Mouse (Mus musculus) left cerebral cortex, adult 2 months (tissue): Measurements from ENCODE around the gene Lst1. TPM values are rescaled to one million over a fixed set of nuclear protein-coding genes. Genes with fewer than 3 reads are reported as not detected.

Experiments
- DNase-seq, 2 experiments: peaks; one replicate each; pipeline ENCODE4 v3.0.0; 2021 to 2022; ENCODE audit warnings: low spot score in 2 of 2, mixed read lengths in 1 of 2; ENCODE audit errors: extremely low spot score in 1 of 2
- H3K27ac ChIP-seq: fragments of 200-600 bp; 2 replicates; pipeline ENCODE4 v1.8.1; 2022
- H3K4me3 ChIP-seq: fragments of 200-600 bp; 2 replicates; pipeline ENCODE4 v1.8.1; 2022
- CTCF ChIP-seq: fragments of 200-600 bp; IDR thresholded peaks from 2 replicates; pipeline ENCODE4 v1.8.1; 2022; ENCODE audit warnings: antibody characterized with exemption, mild to moderate bottlenecking, moderate library complexity
- intact Hi-C: fragments of 180-260 bp; cut with DNase I; formaldehyde crosslinking; loops from one replicate; pipeline ENCODE4 v1.15.1; 2025
- total RNA-seq, 2 experiments: library from RNA; stranded (reverse); gene quantifications; 2 replicates each; pipeline ENCODE4 v1.2.3; 2021

Lst1 gene
- total RNA-seq, 2 experiments from 2014 or later, result 6.4 to 7.4 TPM

DNA sequence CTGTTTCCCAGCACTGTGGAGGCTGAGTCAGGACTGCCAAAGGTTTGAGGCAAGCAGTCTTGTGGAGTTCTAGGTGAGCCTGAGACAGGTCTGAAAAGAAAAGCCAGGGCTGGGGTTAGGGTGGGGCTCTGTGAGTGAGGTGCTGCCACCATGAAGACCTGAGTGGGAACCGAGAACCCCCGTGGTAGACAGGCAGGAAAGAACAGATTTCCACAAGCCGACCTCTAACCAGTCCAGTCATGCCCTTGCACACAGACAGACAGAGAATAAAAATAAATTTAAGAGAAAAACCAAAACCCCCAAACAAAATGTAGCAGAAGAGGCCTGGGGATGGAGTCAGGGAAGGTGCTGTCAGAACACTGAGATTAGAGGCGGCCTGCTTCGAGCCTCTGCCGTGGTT is 12.9 kb downstream of the Lst1 start:
- no peak overlapping the region for H3K27ac ChIP-seq
- no peak for DNase-seq
- intact Hi-C loops, result no loop called here
- no peak overlapping the region for H3K4me3 ChIP-seq
- no peak for TF ChIP-seq CTCF

DNA sequence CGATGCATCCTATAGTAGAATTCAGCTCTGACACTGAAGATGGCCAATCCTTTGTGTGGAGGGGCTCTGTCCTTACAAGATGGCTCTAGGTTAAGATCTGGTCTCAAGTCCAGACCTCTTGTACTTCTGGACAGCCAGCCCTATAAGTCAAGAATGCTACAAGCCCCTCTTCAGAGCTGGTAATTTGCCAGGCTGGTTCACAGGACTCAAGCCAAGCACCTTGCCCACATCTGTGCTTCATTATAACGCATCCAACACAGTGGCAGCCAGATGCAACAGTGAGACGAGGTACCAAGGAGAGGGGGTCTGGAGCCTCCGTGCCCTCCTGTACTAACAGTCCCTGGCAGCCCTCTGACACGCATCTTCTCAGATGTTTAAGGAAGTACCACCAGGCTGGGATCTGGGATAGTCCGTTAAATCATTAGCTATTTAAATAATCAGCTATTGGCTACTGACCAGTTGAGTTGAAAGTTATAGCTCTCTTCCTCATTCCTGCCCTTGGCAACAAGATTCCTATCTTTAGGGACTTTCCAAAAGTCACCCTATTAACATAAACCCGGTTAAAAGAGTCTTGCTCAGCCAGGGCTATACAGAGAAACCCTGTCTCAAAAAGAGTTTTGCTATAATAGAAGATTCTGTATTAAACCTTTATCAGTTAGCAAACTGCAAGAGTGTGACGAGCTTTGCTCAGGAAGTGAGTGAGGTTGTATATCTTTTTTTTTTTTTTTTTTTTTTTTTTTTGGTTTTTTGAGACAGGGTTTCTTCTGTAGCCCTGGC is 13.8 kb downstream of the Lst1 start:
- H3K27ac ChIP-seq, result peak overlapping the region; percentile 77; the same call in 1 of the 2 replicates
- H3K4me3 ChIP-seq, result no peak overlapping the region
- intact Hi-C loops, result no loop called here
- DNase-seq, result no peak
- TF ChIP-seq CTCF, result no peak

DNA sequence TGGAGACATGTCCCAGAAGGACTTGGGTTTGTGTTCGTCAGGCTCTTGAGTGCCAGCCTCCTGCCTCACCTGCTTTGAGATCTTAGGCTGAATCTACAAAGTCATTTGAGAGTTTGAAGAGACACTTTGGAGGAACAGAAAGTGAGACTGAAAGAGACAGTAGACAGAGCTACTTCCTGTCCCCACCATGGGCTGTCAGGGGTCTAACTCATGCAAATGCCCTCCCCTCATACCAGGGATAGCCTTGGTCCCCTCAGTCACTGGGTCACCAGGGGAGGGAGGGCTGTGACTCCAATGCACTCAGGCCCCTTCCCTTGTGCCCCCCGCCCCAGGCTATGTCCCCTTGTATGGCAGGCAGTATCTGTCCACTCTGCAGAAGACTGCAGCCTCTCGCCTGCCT is 14.9 kb downstream of the Lst1 start:
- Histone ChIP-seq H3K4me3 (no peak overlapping the region), H3K27ac (peak overlapping the region; percentile 77)
- intact Hi-C loops, result no loop called here
- no peak for DNase-seq
- TF ChIP-seq CTCF, result no peak

DNA sequence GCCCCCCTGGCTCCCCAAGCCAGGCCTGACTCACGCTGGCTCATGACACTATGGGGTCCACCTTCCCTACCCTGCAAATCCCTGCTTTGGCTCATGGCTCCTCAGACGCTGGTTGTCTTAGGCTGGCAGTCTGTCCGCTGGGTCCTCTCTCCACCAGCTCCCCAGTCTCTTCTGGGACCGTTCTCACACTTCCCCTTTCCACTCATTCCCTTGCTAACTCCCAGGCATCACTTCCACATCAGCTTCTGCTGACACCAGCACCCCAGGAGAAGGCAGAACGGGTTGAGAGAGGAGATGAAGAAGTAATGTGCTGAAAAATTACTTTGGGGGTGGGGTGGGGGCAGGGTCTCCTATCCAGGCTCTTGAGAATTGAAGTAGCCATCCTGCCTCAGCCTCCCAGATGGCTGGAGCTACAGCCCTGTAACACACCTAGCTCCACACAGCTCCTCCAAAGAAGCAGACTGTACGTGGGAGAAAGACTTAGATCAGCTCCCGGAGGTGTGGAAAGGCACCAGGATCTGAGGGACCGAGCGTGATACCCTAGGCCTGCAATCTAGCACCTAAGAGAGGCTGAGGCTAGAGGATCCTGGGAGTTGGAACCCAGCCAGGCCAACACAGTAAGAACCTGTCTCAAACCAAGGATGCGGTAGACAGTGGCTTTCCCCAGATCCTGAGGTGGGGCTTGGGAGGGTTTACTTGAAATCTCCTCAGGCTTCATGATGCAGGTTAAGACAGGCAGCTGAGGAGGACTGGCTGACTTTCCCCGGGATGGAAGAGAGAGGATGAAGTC is 15.6 kb downstream of the Lst1 start:
- H3K27ac ChIP-seq, result peak overlapping the region; percentile 77
- intact Hi-C loops, result no loop called here
- no peak for TF ChIP-seq CTCF
- peak overlapping the region; percentile 14; the same call in 1 of the 2 replicates for H3K4me3 ChIP-seq
- peak; percentile 54 to 55 for DNase-seq

DNA sequence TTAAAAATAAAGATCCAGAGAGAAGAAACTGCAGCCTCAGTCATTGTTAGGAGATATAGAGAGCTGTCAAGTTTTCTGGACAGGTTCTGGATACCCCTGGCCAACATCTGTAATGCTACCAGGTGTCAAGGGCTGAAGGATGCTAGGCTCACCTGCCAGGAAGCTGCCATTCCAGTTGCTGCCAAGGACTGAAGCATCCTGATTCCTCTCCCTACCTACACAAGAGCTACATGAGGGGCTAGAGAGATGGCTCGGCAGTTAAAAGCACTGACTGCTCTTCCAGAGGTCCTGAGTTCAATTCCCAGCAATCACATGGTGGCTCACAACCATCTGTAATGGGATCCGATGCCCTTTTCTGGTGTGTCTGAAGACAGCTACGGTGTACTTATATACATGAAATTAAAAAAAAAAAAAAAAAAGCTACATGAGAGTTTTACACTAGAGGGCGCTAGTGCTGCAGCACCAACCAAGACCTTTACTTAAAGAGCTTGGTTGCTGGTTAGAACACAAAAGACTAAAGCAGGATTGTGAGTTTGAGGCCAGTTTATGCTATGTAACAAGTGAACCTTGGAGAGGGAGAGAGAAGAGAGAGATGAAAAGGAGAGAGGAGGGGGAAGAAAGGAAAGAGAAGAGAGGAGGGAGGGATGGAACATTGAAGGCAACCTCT is 19.6 kb downstream of the Lst1 start:
- no peak overlapping the region for H3K4me3 ChIP-seq
- TF ChIP-seq CTCF, result peak; percentile 78
- peak overlapping the region; percentile 75 for H3K27ac ChIP-seq
- intact Hi-C loops, result loop anchor here (1.0 kb wide), 1 partner anchor 64 kb away; no protein-coding TSS in a partner anchor
- no peak for DNase-seq

DNA sequence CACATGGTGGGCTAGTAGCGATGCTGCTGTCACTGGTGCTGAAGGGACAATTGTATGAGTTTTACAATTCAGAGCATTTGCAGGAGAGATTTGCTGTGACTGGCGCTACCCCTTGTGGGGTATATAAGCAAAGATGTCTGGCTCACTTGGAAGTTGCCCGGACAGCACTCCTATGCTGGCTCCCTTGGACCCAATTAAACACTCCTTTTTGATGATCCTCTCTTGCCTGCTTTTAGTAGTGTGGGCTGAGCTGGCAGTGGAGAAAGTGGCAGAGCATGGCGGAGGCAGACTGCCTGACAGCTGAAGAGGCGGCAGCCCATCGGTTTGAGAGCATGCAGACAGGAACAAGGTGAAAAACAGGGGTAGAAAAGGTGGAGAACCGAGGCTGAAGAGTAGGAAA is 20.4 kb downstream of the Lst1 start:
- no peak for TF ChIP-seq CTCF
- intact Hi-C loops, result no loop called here
- H3K27ac ChIP-seq, result peak overlapping the region; percentile 75
- no peak for DNase-seq
- no peak overlapping the region for H3K4me3 ChIP-seq

DNA sequence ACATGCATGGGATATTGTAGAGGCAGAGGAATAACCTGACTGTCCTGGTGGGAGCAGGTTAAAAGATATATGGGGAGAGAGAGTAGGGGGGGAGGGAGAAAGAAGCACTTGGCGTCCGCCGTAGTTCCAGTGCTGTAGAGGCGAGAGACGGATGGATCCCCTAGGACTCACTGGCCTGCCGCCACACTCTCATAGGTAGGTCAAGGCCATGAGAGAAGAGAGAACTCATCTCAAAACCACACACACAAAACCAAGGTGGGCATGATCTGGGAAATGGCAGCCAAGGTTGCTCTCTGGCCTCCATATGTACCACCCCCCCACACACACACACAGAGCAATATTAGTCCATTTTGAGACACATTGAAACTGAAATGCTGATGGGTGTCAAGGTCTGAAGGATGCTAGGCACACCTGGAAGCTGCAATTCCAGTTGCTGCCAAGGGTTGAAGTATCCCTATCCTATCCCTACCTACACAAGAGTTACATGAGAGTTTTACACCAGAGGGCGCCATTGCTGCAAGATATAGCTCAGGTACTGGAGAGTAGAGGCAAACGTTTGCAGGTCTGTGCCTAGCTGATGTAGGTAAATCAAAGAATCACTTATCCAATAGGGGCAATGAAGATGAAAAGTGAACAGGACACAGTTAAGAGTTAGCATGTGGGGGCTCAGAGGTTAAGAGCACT is 21.7 kb downstream of the Lst1 start:
- intact Hi-C loops, result loop anchor here (1.0 kb wide), 1 partner anchor 70 kb away; no protein-coding TSS in a partner anchor
- no peak overlapping the region for H3K4me3 ChIP-seq
- peak overlapping the region; percentile 96; the same call in 1 of the 2 replicates for H3K27ac ChIP-seq
- peak; percentile 64 for TF ChIP-seq CTCF
- peak in 1 of 2 experiments; percentile 59 for DNase-seq

DNA sequence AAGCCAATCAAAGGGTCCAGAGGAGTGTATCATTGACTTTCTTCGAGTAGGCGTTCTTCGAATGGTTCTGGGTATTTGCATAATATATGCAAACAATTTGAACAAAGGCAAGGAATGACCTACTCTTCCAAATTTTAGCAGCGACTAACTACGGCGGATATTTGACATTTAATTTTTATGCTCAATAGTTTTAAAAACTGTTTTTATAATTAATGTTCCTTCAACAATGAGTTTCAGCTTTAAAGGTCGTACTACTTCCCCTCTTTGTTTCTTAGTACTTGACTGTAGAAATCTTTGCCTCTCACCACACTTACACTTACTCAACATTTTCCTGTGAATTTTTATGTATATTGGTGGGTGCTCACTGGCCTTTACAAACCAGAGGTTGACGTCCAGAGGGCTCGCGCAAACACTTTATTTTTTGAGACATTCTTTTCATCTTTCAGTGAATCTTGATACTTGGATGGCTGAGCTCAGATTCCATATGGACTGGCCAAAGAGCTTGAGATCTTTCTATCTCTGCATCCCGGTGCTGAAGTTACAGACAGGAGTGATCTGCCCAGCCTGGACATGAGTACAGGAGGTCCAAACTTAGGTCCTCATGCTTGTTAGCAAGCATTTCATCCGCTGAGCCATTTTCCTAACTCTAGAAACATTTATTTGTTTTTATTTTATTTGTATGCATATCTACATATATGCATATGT is 22.6 kb downstream of the Lst1 start:
- DNase-seq, result no peak
- Histone ChIP-seq H3K4me3 (peak overlapping the region; percentile 87), H3K27ac (peak overlapping the region; percentile 96)
- no peak for TF ChIP-seq CTCF
- intact Hi-C loops, result loop anchor here (1.0 kb wide), 1 partner anchor 71 kb away; no protein-coding TSS in a partner anchor

DNA sequence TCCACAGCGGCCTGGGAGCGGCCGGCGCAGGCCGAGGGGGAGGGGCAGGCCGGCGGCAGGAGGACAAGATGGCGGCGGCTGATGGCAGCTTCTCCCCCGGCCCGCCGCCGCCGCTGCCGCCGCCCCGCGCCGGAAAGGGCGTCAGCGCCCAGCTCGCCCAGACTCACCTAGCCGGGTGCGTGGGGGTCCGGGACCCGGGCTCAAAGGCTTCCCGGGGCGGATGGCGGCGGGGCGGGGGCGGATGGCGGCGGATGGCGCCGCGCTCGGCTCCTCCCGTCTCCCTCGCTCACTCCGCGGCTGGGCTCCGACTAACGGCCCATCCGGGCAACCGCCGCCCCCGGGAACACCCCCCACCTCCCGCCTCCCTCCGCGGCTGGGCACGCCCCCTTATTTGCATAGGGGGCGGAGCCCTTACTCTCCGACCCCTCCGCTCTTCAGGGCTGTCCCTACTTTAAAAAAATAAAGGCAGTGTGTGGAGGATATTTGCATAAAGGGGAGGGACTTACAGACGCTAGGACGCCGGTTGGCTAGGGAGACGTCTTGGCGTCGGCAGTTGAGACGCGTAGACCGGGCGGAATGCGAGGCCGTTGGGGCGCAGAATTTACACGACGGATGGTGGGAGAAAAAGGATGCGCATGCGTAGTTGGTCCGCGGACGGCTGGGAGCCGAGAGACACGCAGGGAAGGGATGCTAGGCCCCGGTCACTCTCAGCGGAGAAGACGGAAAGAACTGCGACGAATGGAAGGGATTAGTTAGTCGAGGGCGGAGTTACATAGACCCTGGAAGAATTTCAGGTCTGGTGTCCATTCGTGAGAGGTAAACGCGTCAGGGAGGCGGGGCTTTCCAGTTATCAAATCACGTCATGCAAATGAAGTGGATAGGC is 23.4 kb downstream of the Lst1 start, which contains the start of gene Prrc2a:
TSS of gene Prrc2a (minus strand) at position 330 of the 883 bp plus-strand sequence.
- Histone ChIP-seq H3K27ac (peak within 1 kb of the TSS; percentile 96), H3K4me3 (peak within 1 kb of the TSS; percentile 87)
- intact Hi-C loops, result loop anchor here (1.0 kb wide), 1 partner anchor 30 kb away; the partner anchor contains the start of gene Bag6
- TF ChIP-seq CTCF, result no peak
- peak; percentile 98 for DNase-seq

DNA sequence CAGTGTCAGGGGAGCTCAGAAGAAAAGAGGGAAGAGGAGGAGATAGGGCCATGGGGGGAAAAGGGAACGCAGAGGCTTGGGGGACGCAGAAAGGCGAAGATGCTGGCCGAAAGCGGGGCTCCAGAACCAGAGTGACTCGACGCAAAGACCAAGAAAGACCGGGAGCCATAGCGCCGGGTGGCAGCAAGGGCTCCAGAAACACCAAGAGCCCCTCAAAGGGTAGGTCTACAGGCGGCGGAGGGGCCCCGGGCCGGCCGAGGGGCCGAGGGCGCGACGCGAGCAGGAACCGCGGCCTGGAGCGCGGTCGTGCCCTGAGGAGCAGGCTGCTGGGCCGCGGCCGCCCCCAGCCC is 24.0 kb downstream of the Lst1 start:
- intact Hi-C loops, result loop anchor here (1.0 kb wide), 1 partner anchor 29 kb away; the partner anchor contains the start of gene Bag6
- peak overlapping the region; percentile 96 for H3K27ac ChIP-seq
- TF ChIP-seq CTCF, result no peak
- peak overlapping the region; percentile 87 for H3K4me3 ChIP-seq
- DNase-seq, result no peak
